Mouse (Mus musculus) kidney, postnatal 25 days (tissue): Measurements from ENCODE around the gene Ldhd.

Experiments
- DNase-seq, 2 experiments: peaks; one replicate each; pipeline ENCODE4 v3.0.0; 2021; ENCODE audit warnings: mixed read lengths in 2 of 2

Ldhd gene

GRCm38 (mm10) chr8:111594044-111594840 is 35.9 kb downstream of the Ldhd start:
- DNase-seq = no peak

- DNase-seq = no peak
Measured at GRCm38 (mm10) chr8:111592390-111592910, 37.7 kb downstream of the Ldhd start.

- no peak for DNase-seq
Measured at GRCm38 (mm10) chr8:111591176-111591575, 39.0 kb downstream of the Ldhd start.

- no peak for DNase-seq
Measured at GRCm38 (mm10) chr8:111590214-111590613, 40.0 kb downstream of the Ldhd start.

- no peak for DNase-seq
Measured at GRCm38 (mm10) chr8:111588336-111588735, 41.8 kb downstream of the Ldhd start.

- no peak for DNase-seq
Measured at GRCm38 (mm10) chr8:111587545-111588094, 42.6 kb downstream of the Ldhd start.

- no peak for DNase-seq
Measured at GRCm38 (mm10) chr8:111584946-111585345, 45.2 kb downstream of the Ldhd start.

GRCm38 (mm10) chr8:111582386-111582785 is 47.8 kb downstream of the Ldhd start:
- DNase-seq = no peak

GRCm38 (mm10) chr8:111580306-111580705 is 49.9 kb downstream of the Ldhd start:
- no peak for DNase-seq

GRCm38 (mm10) chr8:111579318-111579717 is 50.9 kb downstream of the Ldhd start:
- DNase-seq = no peak

GRCm38 (mm10) chr8:111577880-111578533 is 52.2 kb downstream of the Ldhd start:
- no peak for DNase-seq

- DNase-seq = no peak
Measured at GRCm38 (mm10) chr8:111576501-111576900, 53.7 kb downstream of the Ldhd start.

- DNase-seq = no peak
Measured at GRCm38 (mm10) chr8:111575492-111575891, 54.7 kb downstream of the Ldhd start.

GRCm38 (mm10) chr8:111574016-111574415 is 56.2 kb downstream of the Ldhd start:
- no peak for DNase-seq
